Mouse (Mus musculus) heart, embryonic 13.5 days (tissue): ENCODE results near the gene Faap100. TPM values are rescaled to one million over a fixed set of nuclear protein-coding genes. Genes with fewer than 3 reads are reported as not detected.

Experiments used
- ATAC-seq: fragments of 200-750 bp; cut with Nextera tagmentation; 2 replicates; pipeline ENCODE4 v1.8.0; 2017; ENCODE audit warnings: moderate TSS enrichment; ENCODE audit not compliant: insufficient number of reproducible peaks, low FRiP score, low TSS enrichment; ENCODE audit errors: extremely low read depth
- H3K27ac ChIP-seq: fragments of 300-500 bp; sonication (generic); replicated peaks from 2 replicates; pipeline ENCODE4 v1.5.1; 2015; ENCODE audit warnings: moderate library complexity, mild to moderate bottlenecking, inconsistent platforms
- H3K27me3 ChIP-seq: fragments of 300-500 bp; sonication (generic); replicated peaks from 2 replicates; pipeline ENCODE4 v1.6.1; 2015; ENCODE audit warnings: mild to moderate bottlenecking, inconsistent platforms
- H3K36me3 ChIP-seq: fragments of 300-500 bp; sonication (generic); 2 replicates; pipeline ENCODE4 v1.6.1; 2015; ENCODE audit warnings: mild to moderate bottlenecking, inconsistent platforms
- H3K4me1 ChIP-seq: fragments of 300-500 bp; sonication (generic); 2 replicates; pipeline ENCODE4 v1.6.1; 2015; ENCODE audit warnings: inconsistent platforms
- H3K4me2 ChIP-seq: fragments of 300-500 bp; sonication (generic); 2 replicates; pipeline ENCODE4 v1.6.1; 2015; ENCODE audit warnings: inconsistent platforms, mild to moderate bottlenecking, moderate library complexity
- H3K4me3 ChIP-seq: fragments of 300-500 bp; sonication (generic); 2 replicates; pipeline ENCODE4 v1.5.1; 2015; ENCODE audit warnings: moderate library complexity, mild to moderate bottlenecking, inconsistent platforms
- H3K9ac ChIP-seq: fragments of 300-500 bp; sonication (generic); 2 replicates; pipeline ENCODE4 v1.6.1; 2015; ENCODE audit warnings: inconsistent platforms, mild to moderate bottlenecking, moderate library complexity
- H3K9me3 ChIP-seq: fragments of 300-500 bp; sonication (generic); 2 replicates; pipeline ENCODE4 v1.6.1; 2016; ENCODE audit warnings: inconsistent platforms
- WGBS: fragments of 180-500 bp; shearing (Covaris S2); methylation state at CpG from one replicate; pipeline ENCODE4 v1.1.7; 2015; ENCODE audit warnings: mixed read lengths; 5-methylcytosine and 5-hydroxymethylcytosine counted together
- polyA plus RNA-seq: library from polyadenylated mRNA; unstranded; fragments of >200 nt; fragmentation: Nextera tagmentation; extraction: Ambion mirVana; gene quantifications from 2 replicates; pipeline ENCODE4 v1.2.1, GENCODE M21; 2015

Faap100 gene
- polyA plus RNA-seq, 1 experiment from 2014 or later = 29.1 TPM

DNA sequence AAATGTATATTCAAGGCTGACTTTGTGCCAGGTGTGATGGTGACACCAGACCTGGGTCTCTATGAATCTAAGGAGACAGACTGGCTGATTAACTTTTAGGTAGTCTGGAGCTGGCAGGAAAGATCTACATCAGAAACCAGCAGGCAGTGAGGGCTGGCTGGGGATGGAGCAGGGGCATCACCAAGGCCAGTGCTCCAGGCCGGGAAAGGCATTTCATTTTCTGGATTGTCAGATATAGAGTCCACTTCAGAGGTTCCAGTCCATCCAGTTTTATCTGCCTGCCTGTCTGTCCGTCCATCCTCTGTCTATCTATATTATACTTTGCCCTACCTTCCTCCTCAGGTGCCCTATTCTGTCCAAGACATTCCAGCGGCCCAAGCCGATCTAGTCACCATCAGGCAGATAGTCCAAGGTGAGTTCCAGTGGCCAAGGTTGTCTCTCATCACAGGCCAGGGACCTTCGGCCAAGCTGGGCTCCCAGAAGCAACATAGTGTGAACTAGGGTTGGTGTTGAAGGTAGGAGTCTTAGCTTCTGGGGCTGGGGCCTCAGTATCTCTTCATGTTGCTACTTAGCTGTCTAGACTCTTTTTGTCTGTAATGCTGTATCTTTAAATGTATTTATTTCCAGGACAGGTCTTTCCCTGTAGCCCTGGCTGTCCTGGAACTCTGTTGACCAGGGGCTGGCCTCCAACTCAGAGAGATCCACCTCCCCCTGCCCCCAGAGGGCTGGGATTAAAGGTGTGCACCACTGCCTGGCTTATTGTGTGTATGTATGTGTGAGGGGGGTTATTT, 34.9 kb downstream of the Faap100 start:
- no peak for ATAC-seq
- Histone ChIP-seq H3K27me3 (no peaks in the 10 kb centered on the region), H3K4me1 (peaks cover 5% of the 10 kb centered on the region), H3K9ac (no peak overlapping the region), H3K9me3 (no peaks in the 10 kb centered on the region), H3K4me3 (no peak overlapping the region), H3K27ac (peak overlapping the region; percentile 79), H3K4me2 (no peak overlapping the region), H3K36me3 (peaks cover 21% of the 10 kb centered on the region)
- WGBS = 49% methylated on average over 5 of the region's 5 CpGs

DNA sequence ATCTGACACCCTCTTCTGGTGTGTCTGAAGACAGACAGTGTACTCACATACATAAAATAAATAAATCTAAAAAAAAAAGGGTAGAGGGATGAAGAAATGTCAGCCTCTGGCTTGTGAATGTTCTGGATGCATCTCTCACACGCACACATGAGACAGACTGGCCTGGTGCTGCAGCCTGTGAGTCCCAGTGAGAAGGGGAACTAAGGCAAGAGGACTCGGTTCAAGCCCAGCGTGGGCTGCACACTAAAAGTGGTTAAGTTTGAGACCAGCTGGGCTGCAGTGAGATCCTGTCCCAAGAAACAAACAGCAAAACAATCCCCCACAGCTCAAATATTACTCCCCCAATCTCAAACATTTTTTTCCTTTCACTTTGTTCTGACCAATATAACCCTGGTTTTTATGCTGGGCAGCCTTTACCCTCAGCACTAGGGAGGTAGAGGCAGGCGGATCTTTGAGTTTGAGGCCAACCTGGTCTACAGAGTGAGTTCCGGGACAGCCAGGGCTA, 35.9 kb downstream of the Faap100 start:
- Histone ChIP-seq H3K36me3 (peaks cover 21% of the 10 kb centered on the region), H3K4me1 (peaks cover 5% of the 10 kb centered on the region), H3K9me3 (no peaks in the 10 kb centered on the region), H3K9ac (no peak overlapping the region), H3K4me3 (no peak overlapping the region), H3K27me3 (no peaks in the 10 kb centered on the region), H3K27ac (no peak overlapping the region), H3K4me2 (no peak overlapping the region)
- no peak for ATAC-seq
- 89% methylated on average over 5 of the region's 5 CpGs for WGBS

DNA sequence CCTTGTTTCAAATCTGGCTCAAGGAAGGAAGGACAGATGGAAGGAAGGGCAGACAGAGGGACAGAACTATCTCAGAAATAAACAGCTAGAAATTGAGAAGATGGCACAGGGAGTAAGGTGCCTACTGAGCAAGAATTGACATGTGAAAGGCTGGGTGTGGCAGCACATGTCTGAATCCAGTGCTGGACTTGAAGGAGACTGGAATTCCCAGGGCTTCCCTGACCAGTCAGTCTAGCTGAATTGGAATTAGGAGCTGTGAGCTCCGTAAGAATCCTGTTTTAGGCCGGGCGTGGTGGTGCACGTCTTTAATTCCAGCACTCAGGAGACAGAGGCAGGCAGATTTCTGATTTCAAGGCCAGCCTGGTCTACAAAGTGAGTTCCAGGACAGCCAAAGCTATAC, 36.9 kb downstream of the Faap100 start:
- Histone ChIP-seq H3K9me3 (no peaks in the 10 kb centered on the region), H3K9ac (no peak overlapping the region), H3K4me2 (no peak overlapping the region), H3K36me3 (peaks cover 15% of the 10 kb centered on the region), H3K4me3 (no peak overlapping the region), H3K27ac (no peak overlapping the region), H3K4me1 (peaks cover 5% of the 10 kb centered on the region), H3K27me3 (no peaks in the 10 kb centered on the region)
- ATAC-seq = no peak
- WGBS = 80% methylated on average over 4 of the region's 4 CpGs

DNA sequence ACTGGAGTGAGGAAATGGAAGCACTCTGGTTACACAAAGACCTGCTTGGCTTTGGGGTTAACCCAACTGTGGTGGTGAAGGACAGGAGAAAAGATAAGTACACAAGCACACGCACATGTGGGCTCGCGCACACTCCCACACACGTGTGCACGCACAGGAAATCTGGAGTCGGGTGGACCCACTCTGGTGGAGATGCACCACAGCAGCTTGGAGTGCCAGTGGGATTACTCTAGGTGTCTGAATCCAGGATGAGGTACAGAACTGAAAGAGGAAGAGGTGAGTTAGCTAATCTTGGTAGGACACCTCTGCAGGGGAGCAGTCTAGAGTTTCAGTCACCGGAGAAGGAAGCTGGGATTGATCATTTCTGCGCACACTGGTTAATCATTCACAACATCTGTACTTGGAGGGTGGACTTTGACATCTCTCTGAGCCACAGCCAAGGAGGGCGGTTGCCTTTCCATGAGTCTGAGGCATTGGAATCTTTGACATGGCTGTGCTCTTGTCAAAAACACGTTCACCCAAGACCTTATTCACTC, 38.5 kb downstream of the Faap100 start:
- ATAC-seq = no peak
- H3K9ac ChIP-seq = no peak overlapping the region
- WGBS = 81% methylated on average over 10 of the region's 10 CpGs

GRCm38 (mm10) chr11:120338786-120339185, 39.8 kb downstream of the Faap100 start:
- Histone ChIP-seq H3K27ac (no peak overlapping the region), H3K27me3 (no peaks in the 10 kb centered on the region), H3K4me2 (no peak overlapping the region), H3K9me3 (no peaks in the 10 kb centered on the region), H3K36me3 (no peaks in the 10 kb centered on the region), H3K4me3 (no peak overlapping the region), H3K9ac (no peak overlapping the region), H3K4me1 (no peaks in the 10 kb centered on the region)
- no peak for ATAC-seq
- 66% methylated on average over 3 of the region's 3 CpGs for WGBS

More for the DNA sequence above, 38.5 kb downstream of the Faap100 start:
- H3K27ac ChIP-seq = no peak overlapping the region
- H3K9me3 ChIP-seq = no peaks in the 10 kb centered on the region
- H3K27me3 ChIP-seq = no peaks in the 10 kb centered on the region
- H3K4me1 ChIP-seq = peaks cover under 1% of the 10 kb centered on the region; the same call in 1 of the 2 replicates
- no peak overlapping the region for H3K4me3 ChIP-seq
- peaks cover 5% of the 10 kb centered on the region for H3K36me3 ChIP-seq
- H3K4me2 ChIP-seq = no peak overlapping the region

GRCm38 (mm10) chr11:120337447-120337846, 41.1 kb downstream of the Faap100 start:
- Histone ChIP-seq H3K9me3 (no peaks in the 10 kb centered on the region), H3K27me3 (no peaks in the 10 kb centered on the region), H3K4me1 (no peaks in the 10 kb centered on the region), H3K4me2 (no peak overlapping the region), H3K27ac (no peak overlapping the region), H3K36me3 (no peaks in the 10 kb centered on the region), H3K4me3 (no peak overlapping the region), H3K9ac (no peak overlapping the region)
- WGBS = 32% methylated on average over 2 of the region's 2 CpGs
- no peak for ATAC-seq

- Histone ChIP-seq H3K27me3 (no peaks in the 10 kb centered on the region), H3K9ac (no peak overlapping the region), H3K27ac (no peak overlapping the region), H3K4me1 (no peaks in the 10 kb centered on the region), H3K4me2 (no peak overlapping the region), H3K9me3 (0 out of 2 replicates have a peak, but pooled peaks cover 4% of the 10 kb centered on the region), H3K36me3 (no peaks in the 10 kb centered on the region), H3K4me3 (no peak overlapping the region)
- ATAC-seq = no peak
- WGBS = 71% methylated on average over 6 of the region's 6 CpGs
These were observed 43.0 kb downstream of the Faap100 start for GRCm38 (mm10) chr11:120335431-120336021.

DNA sequence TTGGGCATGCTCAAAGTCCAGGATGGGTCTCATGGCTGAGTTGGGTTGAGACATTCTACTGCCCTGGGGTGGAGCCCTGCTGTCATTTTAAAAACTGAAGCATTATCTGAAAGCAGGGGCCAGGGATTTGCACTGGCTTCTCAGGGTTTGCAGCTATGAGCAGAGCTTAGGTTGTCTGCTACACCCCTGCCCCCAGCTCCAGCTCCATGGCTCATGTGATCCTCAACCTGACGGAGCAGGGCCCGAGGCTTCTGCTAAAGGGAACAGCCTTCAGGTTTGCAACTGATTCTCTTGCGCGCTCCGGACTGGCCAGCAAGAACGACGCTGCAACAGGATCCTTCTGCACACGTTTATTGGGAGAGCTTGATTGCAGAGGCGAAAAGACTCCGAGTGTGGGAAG, 58.4 kb downstream of the Faap100 start:
- WGBS = 92% methylated on average over 10 of the region's 10 CpGs
- ATAC-seq = no peak
- no peak overlapping the region for H3K9ac ChIP-seq

DNA sequence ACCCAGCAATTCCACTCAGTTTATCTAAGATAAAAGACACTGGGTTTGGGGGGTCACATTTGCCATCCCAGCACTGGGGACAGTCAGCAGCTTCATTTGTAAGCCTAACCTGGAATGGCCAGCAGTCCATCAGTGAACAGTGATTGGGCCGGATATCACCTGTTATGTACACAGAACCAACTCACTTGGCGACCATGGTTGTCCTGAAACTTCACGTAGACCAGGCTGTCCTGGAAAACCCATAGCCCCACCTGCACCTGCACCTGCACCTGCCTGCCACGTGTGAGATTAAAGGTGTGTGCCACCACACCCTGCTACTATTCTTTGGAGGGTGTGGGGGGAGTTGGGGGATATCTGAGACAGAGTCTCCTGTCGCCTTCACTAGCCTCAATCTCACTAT, 59.3 kb downstream of the Faap100 start:
- Histone ChIP-seq H3K27ac (no peak overlapping the region), H3K36me3 (no peaks in the 10 kb centered on the region), H3K4me2 (no peak overlapping the region), H3K4me1 (peaks cover 26% of the 10 kb centered on the region), H3K27me3 (no peaks in the 10 kb centered on the region), H3K9ac (no peak overlapping the region), H3K9me3 (no peaks in the 10 kb centered on the region), H3K4me3 (no peak overlapping the region)
- 75% methylated on average over 5 of the region's 5 CpGs for WGBS
- ATAC-seq = no peak

More for the DNA sequence above, 58.4 kb downstream of the Faap100 start:
- H3K27me3 ChIP-seq = no peaks in the 10 kb centered on the region
- H3K4me3 ChIP-seq = no peak overlapping the region
- no peak overlapping the region for H3K27ac ChIP-seq
- H3K36me3 ChIP-seq = no peaks in the 10 kb centered on the region
- H3K9me3 ChIP-seq = no peaks in the 10 kb centered on the region
- H3K4me2 ChIP-seq = no peak overlapping the region
- peaks cover 18% of the 10 kb centered on the region for H3K4me1 ChIP-seq
